Mouse (Mus musculus) cerebellum, adult 9-10 months (tissue): ENCODE data around the gene Fbxw7.
A peak's percentile ranks its signal among the peaks of the same experiment; 100 is the strongest.

Experiments used
- DNase-seq: peaks from one replicate; pipeline ENCODE4 v3.0.0; 2022

Fbxw7 gene

DNA sequence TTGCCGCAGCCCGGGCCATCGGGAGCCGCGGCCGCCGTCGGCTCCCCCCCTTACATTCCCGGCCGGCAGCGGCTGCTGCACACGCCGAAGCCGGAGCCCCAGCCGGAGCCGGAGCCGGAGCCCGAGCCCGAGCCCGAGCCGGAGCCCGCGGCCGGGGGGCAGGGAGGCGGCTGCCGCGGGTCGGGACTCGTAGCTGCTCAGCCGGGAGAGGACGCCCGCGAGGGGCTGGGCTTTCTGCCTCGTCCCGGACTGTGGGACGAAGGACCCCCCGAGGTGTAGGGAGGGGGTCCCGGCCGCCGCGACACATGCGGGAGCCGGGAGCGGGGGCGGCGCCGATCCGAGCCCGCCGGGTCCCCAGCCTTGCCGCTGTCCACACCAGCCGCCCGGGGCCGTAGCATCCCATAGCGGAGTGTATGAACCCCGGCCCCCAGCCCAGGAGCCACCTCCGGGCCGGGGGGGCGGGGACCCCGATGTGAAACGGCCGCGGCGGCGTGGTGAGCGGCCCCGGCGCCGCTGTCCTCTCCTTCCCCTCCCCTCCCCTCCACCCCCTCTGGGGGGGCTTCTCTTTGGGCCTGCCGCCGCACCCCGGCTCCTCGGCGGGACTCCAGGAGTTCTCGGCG, at the start of gene Fbxw7:
Fbxw7 (plus strand) TSS at position 507 of the 620 bp plus-strand sequence.
- no peak for DNase-seq

DNA sequence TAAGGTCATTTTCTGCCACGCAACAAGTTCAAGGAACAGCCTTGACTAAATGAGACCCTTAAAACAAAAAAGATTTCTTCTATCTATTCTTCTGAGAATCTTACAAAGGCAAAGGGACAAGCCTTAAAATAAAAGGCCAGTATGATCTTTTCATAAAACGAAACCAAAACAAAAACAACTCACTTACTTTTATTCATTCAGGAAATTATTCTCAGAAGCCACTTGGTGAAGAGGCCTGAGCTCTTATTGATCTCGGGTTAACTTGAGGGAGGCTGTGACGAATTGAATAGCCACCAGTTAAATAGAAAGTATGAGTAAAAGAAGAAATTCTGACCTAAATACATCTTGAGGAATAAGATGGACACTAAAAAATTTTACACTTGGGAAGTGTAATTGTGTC, 46.1 kb upstream of the Fbxw7 start:
- DNase-seq = no peak

DNA sequence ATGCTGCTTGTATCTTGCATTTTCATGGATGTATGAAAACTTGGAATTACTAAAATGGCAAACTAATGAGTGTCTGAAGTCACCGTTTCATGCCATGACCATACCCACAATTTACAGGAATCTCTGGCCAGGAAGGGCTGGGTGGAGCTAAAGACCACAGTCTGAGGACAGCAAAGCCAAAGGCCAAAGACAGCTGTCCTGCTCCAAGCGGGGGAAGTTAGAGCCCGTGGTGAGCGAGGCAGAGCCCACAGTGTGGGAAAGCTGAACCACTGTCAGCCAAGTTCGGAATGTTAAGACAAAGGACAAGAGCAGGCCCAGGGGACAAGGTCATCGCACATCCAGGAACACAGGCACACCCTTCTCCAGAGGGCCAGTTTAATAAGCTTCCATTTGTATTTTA, 45.7 kb upstream of the Fbxw7 start:
- DNase-seq = no peak

DNA sequence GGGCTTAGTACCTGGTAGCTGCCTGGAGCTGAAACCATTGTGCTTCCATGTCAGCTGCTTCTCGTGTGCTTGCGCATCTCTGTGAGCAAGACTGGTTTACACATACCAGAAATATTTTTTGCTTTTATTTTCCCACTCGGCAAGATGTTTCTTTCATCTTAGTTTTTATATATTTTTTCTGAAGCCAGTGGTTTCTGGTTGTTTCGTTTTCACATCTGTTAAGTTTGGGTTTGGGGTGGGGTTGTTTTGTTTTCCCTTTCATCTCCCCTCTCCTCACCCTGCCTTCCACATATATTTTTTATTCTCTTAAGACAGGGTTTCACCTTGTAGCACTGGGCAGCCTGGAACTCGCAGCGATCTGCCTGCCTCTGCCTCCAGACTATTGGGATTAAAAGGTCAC, 44.5 kb upstream of the Fbxw7 start:
- no peak for DNase-seq

DNA sequence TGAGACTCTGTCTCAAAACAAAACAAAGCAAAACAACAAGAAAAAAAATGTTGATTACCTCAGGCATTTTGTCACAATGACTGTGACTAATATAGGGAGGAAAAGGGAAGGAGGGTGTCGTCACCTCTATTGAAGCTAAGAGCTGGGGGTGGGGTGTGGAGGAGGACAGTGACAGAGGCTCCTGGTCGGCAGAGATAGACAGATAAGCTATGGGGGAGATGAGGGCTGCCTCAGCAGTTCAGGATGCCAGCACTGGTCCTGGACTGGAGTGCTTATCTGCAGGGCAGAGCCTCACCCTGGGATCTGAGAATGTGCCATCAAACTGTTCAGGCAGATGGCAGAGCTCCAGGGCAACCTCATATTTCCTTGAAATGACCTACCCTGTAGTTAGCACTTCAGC, 43.1 kb upstream of the Fbxw7 start:
- no peak for DNase-seq

DNA sequence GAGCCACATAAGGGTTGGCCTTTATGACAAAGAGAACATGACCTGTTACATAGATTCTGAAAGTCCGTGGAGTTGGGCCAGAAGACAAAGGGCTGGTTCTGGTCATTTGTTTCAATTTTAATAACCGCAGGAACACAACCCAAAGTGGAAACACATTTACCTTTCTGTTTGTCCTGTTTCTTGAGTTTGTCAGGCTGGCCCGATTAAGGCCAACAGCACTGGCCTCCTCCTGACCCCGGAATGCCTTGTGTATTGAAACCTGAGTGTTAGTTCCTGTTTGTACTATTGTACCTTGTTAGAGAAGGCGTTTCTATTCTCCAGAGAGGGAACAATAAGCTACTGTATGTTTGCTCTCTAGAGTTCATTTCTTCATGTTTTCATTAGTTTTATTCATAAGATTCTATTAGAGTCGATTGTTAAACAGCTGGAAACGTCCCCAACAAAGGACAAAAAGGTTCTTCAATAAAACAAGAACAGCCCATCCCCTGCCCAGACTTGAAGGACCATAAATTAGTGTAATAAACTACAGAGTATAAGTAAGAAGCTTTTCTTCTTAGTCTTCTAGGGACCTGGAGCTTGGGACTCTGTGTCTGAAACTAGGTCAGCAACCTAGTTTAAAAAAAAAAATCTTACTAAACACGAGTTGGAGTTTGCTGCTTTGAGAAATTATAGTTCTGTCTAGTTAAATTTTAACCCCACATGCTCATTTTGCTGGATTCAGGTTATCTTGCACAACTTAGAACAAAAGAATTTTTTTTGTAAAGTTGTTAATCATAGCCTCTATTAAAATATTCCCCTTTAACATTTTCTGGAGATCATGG, 40.6 kb upstream of the Fbxw7 start:
- no peak for DNase-seq

DNA sequence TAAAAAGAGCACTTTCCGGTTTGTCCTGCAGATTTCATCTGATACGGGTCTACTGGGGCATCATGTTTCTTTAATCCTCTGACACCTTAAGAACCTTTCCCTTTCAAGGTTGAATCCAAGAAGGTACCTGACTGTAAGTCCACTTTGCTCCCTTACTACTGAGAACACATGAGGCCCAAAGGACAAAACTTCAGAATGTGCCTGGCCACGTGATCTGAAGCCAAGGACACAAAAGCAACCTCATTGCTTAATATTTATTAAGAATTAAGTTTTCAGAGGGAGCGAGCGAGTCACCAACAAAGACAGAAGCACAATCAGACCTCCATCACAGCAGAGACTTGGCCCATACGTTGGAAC, 40.0 kb upstream of the Fbxw7 start:
- no peak for DNase-seq

DNA sequence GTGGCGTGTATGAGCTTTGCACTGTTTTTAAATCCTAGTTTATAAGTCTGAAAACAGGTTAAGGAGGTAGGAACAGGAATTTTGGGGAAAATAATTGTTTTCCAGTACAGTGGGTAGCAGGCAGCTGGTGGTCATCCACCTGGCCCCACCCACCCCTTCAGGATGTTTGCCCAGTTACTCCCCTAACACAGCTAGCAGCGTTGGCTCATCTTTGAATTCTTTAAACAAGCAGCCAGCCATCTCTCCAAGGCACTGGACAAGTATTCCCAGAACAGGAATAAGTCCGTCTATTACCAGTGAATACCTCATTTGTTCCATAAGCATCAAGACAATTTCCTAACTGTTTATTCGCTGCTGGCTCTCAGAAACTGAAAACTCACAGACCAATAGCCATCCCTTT, 39.5 kb upstream of the Fbxw7 start:
- no peak for DNase-seq

DNA sequence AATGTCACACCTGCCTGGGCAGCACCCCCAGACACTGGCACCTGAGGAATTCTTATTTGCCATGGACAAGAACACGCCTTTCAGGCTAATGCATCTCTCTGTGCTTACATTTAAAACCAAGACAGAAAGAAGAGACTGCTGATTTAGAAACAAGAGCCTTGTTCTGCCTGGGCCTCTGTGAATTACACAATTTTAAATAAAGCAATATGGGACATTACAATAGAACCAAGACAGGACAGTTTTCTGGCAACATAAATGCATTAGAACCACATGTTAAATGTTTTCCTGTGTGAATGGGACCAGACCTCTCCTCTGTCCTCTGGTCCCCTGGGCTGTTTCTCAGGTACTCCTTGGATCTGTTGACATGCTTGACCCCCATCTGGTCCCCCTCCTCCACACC, 39.0 kb upstream of the Fbxw7 start:
- DNase-seq = no peak

DNA sequence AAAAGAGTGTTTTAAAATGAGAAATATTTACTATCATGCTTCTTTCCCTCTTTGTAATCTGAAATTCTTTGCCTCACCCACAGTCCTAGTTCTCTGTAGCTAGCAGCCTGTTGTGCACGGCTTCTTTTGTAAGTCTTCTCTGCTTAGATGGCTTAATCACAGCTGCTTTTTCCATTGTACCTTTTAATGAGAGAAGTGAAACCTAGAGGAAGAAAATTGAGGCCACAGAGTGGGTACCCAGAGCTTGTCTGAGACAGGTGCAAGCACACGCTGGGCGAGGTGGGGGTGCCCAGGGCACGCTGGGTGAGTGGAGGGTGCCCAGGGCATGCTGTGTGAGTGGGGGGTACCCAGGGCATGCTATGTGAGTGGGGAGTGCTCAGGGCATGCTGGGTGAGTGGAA, 27.2 kb upstream of the Fbxw7 start:
- DNase-seq = no peak

DNA sequence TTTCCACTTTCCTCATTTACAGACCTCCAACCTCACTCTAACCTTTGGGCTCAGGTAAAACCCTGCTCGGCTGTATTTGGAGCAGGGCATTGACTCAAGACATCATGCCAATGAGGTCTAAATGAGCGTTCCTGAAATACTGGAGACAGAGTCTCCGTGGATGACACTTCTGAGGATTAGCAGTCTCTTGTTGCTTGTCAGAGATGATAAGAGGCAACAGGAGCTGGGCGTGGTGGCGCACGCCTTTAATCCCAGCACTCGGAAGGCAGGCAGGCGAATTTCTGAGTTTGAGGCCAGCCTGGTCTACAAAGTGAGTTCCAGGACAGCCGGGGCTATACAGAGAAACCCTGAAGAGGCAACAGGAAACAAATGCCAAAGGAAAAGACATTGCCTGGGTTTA, 11.0 kb upstream of the Fbxw7 start:
- DNase-seq = no peak

DNA sequence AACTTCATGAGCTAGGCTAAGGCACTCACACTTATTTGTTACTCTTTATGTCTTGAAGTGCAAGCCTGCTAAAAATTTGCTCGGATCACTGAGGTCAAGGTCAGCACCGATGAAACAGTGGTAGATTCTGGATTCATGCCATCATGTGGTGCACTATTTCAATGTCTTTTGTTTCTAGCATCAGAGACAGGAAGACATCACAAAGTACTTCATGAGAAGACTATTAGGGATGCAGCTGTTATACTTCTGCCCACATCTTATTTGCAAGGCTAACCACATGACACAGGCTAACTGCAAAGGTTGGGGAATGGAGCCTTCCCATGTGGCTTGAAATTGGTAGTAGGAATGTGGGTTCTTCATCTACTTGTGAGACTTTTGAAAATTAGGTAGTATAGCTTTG, 8.9 kb upstream of the Fbxw7 start:
- no peak for DNase-seq

DNA sequence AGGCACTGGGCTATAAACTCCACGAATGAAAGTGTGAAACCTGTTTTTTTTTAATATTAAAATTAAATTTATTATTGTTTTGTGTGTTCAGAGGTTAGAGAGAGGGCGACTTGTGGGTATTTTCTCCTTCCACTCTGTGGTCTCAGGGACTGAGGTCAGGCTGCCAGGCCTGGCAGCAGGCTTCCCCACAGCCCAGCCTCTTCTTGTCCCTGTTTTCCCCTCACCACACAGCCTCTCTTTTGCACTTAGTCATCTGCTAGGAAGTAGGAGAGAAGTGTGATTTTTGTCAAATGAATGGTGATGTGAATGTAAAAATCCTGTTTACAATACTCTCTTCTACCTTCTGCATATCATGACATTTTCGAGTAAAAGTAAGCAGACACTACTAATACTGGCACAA, 7.2 kb upstream of the Fbxw7 start:
- DNase-seq = no peak

DNA sequence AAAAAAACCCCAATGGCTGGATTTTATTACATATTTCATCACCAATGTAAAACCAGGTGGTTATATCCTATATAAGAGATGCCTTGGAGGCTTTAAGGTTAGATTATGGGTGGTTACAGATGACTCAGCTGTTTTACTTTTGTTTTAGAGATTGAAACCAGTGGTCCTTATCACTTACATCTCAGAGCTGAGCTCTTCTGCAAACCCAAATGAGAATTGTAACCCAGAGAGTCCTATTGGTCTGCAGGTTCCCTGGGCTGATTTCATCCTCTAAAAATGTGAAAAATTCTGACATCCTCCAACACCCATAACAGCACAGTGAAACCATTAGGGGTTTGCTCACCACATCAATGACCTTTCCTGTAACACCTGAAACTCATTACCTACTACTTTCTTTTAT, 6.2 kb upstream of the Fbxw7 start:
- DNase-seq = no peak

DNA sequence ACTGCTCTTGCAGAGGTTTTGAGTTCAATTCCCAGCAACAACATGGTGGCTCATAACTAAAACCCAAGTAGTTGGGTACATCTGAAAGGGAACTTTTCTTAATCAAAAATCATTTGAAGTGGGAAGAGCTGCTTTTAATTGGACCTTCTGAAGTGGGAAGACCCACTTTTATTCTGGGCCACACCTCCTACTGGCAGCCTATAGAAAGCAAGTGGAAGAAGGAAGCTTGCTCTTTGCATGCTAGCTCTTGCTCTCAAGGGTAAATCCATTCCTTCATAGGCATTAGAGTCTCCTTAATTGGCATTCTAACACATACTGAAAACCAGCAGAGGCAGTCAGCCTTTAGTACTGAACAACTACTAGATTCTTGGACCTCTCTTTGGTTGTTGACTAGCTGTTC, 4.3 kb upstream of the Fbxw7 start:
- no peak for DNase-seq

DNA sequence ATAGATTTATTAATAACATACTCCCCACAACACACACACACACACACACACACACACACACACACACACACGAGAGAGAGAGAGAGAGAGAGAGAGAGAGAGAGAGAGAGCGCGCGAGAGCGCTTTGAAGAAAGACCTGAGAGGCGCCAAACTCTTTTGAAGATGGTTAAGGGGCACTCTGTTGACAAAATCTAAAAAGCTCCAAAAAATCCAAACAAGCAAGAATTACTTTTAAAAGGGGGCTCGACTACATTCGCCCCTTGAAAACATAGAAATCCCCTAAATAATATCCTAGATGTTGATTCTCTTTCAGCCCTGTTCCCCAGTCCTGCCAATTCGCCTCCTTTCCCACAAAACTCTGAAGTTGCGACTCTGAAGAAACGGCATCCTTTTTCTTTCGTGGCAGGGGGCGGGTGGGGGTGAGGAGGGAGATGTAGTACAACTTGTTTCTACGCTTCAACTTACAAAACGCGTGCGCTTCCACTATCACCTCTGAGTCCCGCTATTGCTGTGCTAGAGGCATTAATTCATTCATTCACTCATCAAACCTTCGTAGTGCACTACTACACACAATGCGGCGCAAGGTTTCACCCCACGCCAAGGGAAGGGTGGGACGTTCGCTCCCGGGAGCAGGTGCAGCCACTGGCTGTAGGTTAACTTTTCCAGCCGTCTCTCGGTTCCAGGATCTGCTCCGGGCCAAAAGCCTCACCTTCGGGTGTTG, 1.5 kb upstream of the Fbxw7 start:
- DNase-seq = no peak

DNA sequence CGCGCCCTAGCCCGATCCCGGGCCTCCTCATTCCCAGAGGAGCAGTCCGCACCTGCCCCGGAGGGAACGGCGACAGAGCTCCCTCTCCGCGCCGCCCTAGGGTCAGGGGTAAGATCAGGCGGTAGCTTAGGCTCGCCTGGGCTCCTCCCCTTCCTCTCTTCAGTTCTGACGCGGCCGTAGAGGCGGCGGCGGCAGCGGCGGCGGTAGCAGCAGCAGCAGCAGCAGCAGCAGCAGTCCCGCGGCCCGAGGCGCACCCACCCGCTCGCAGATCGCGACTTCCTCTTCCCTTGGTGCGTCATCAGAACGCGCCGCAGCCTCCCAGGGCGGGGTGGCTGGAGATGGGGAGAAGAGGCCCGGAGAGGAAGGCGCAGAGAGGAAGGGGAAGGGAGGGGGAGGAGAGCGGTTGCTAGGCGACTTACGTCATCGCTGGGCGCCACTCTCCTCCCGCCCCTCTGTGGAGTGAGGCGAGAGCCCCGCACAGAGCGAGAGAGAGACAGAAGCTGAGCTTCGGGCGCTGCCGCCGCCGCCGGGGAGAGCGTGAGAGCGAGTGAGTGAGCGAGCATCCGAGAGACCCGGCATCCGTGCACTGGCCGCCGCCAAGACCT, 809 bp upstream of the Fbxw7 start:
- DNase-seq = peak; percentile 100

DNA sequence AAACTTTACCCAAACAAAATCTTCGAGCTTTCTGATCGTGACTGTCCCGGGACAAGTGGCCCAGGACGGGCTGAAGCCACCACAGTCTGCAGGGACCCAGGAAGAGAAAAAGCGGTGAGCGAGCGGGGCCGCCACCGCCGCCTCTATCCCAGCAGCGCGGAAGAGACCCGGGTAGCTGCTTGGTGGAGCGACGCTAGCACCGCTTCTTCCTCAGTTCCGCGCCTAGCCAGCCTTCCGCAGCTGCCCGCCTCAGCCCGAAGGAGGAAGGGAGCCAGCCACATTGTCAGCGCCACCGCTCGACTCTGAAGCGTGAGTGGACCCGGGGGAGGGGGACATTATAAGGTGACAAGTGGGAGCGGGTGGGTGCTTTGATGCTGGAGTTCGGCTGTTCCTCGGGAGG, 393 bp downstream of the Fbxw7 start:
- DNase-seq = peak; percentile 20

DNA sequence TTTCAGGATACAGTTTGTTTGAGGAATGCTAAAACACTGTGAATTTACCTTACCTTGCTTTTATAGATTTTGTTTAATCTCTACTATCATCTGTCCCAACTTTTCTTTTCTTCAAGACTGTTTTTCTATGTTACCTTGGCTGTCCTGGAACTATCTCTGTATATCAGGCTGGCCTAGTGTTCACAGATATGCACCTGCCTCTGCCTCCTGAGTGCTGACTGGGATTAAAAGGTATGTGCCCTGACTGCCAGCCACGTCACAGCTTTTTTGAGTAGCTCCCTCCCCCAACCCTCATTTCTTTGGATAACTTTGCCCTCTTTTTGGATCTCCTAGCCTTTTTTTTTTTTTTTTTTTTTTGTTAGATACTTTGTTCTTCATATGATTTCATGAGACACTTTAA, 1.9 kb downstream of the Fbxw7 start:
- DNase-seq = no peak

DNA sequence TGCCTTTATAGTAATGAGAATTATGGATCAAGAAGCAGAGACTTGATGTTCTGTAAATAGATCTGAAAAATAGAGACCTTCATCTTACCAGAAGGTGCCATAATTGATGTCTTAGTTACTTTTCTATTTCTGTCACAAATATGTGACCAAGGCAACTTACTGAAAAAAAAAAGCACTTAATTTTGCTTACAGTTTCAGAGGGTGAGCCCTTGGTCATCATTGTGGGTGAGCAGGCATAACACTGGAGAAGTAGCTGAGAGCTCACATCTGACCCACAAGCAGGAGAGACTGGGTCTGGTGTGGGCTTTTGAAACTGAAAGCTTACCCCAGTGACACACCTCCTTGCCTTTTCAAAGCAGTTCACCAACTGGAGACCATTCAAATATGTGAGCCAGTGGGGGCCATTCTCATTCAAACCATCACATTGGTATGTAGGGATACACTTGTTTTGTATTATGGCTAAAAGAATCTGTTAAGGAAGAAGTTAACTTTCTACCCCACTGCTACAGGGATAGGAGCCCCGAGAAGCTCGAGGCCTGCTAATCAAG, 5.7 kb downstream of the Fbxw7 start:
- no peak for DNase-seq

DNA sequence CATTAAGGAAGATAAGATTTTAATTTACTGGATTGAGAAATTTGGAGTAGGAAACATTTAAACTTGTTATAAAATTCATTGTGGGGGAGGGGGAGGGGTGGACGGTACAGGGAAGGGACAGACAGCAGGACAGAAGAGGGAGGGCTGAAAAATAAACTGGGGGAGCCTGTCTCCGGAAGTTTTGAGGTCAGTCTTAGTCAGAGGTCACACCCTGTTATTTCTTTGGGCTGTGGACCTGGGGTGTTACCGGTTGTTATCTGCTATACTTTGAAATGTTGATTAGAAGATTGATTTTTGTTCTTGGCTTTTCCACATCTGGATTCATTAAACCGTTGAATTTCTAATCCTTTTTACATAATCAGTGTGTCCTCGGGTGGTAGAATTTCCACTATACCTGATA, 10.9 kb downstream of the Fbxw7 start:
- DNase-seq = no peak

DNA sequence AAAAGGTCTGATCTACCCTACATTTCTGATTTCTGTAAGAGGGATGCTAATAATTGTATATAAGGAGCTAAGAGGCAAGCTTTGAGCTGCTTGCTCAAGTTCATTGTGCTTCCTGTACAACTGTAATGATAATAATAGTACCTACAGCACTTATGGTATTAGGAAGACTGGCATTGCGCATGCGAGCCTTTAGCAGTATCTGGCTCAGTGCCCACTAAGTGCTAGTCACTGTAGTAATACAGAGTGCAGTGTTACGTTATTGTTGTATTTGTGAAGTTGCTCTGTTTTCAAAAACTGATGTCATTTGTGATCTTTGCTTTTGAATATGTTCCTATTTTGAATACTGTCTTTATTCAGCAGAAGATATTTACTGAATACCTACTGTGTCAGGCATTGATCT, 11.3 kb downstream of the Fbxw7 start:
- no peak for DNase-seq

DNA sequence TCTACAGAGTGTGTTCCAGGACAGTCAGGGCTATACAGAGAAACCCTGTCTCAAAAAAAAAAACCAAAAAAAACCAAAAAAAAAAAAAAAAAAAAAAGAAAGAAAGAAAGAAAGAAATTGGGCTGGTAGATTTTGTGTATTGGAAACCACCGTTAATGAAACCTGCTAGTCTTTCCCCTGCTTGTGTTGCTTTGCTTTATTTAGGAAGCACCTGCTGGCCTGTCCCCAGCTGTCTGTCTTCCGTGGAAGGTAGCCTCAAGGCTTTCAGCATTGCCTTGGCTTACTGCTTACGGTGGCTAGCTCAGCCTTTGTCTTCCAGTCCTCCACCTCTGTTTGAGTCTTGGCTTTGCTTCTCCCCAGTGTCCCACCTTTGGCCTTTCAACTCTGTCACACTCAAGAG, 11.9 kb downstream of the Fbxw7 start:
- DNase-seq = no peak

DNA sequence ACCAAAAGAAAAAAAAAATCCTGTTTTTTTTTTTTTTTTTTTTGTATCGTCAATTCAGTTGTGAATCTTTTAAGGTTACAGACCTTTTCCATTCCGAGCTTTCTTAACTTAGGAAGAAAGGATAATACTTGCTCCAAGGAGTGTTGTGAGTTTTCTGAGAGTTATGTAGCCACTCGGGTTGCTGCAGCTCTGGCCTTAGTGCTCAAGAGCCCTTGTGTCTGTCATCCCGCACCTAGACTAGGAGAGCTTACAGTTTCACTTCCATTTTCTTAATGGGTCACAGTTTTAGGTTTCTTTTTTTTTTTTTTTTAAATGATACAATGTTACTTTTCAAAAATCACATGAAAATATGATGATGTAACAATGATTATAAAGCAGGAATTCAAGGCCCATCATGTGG, 12.5 kb downstream of the Fbxw7 start:
- DNase-seq = no peak
